Mouse (Mus musculus): Measurements from ENCODE around the gene Fermt2.
A peak's percentile ranks its signal among the peaks of the same experiment; 100 is the strongest.

Gene Fermt2

GRCm38 (mm10) chr14:45529411-45530363 is at the start of gene Fermt2:
Fermt2 (minus strand) TSS chr14:45530118.
- DNase-seq (ENCODE audit: low read depth, low spot score) = peak; percentile 65

DNA sequence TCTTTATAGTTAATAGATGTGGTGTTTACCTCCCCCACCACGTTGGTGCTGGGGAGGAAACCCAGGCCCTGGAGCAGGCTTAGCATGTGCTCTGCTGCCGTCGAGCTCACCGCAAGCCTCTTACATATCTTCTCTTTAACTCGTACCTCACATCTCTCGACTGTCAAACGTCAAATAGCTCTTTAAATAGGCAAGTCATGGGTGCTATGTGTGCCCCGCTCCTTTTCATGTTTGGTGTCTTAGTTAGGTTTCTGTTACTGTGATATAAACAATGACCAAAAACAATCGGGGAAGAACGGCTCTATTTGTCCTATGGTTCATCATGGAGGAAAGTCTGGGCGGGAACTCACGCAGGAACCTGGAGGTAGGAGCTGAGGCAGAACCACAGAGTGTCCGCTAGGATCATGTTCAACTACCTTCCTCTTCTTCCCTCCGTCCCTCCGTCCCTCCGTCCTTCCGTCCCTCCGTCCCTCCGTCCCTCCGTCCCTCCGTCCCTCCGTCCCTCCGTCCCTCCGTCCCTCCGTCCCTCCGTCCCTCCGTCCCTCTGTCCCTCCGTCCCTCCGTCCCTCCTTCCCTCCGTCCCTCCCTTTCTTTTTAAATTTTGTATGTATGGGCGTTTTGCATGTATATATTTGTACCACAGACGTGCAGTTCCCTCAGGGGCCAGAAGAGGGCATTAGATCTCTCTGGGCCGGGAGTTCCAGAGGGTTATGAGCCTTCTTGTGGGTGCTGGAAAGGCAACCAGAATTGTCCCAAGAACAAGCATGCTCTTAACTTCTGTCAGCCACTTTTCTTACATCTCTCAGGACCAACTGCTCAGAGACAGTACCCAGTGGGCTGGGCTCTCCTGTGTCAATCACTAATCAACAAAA is 36.4 kb upstream of the Fermt2 start:
- peak; percentile 61 for DNase-seq (ENCODE audit: low read depth, low spot score)

DNA sequence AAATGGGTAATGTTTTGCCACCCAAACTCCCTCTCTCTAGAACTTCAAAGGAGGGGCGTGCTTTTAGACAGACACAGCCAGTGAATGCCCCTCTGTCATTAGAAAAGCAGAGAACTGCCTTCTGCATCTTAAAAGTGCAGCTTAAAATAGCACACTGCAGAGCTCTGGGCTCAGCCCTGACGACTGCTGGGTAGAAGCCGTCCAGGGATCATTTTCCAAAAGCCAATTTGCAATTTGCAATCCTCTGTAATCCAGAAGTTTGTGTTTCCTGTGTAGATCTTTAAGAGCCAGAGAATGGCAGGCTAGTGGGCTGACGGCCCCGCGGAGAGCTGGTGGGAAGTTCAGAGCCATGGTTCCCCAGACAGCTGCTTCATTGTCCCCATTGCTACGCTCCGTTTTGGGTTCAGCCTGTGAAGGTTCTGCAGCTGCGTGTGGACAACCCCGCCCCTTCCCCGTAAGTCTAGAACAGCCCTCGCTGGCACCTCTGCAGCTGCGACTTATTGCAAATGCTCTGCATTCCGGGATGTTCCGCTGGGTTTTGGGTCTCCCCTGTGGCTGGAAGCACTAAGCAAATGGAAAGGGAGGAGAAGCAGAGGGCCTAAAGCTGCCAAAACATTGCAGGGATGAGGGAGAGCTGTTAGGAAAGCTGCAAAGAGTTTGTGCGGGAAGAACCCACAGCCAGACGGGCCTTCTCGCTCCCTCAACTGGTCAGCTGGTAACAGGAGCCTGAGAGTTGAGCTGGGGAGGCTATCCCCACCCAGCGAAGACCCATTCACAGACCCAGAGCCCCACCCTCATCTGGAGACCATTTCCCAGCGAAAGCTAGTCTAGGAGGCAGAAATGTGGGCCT is 35.5 kb upstream of the Fermt2 start:
- DNase-seq (ENCODE audit: low read depth, low spot score) = no peak

GRCm38 (mm10) chr14:45563577-45563976 is 33.7 kb upstream of the Fermt2 start:
- DNase-seq (ENCODE audit: low read depth, low spot score) = peak; percentile 91

GRCm38 (mm10) chr14:45561681-45562080 is 31.8 kb upstream of the Fermt2 start:
- DNase-seq (ENCODE audit: low read depth, low spot score) = peak; percentile 90

DNA sequence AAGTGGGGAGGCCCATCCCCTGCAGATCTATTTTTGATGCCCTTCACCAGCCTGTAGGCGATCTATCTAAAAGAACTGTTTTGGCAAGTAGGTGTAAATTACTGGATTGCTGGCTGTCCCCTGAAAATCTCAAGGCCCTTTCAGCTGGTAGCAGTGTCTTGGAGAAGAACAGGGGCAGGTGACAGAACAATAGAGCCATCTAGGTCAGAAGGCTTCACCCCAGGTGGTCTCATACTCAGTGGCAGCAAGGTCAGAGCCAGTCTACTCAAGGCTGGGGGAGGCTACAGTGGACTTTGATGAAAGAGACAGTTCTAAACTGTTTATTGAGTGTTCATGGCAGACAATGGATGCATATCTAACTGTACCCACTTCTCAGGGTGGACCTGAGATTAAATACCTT is 29.1 kb upstream of the Fermt2 start:
- DNase-seq (ENCODE audit: low read depth, low spot score) = no peak

GRCm38 (mm10) chr14:45554336-45554735 is 24.4 kb upstream of the Fermt2 start:
- no peak for DNase-seq (ENCODE audit: low read depth, low spot score)

DNA sequence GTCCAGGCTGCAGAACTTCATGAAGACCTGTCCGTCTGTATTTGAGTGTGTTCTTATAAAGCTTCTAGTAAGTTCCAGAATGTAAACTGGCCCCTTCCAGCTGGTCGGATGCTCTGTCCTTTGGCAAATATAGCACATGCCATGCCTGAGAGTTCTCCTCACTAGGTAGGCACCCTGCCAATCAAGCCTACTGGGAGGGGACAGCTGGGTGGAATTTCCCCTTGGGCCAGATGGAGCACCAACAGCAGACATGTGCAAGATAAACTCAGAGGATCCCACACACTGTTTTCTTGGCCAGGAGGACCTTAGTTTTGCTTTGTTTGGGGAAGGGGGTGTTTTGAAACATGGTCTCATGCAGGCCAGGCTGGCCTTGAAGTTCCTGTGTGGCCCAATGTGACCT is 23.9 kb upstream of the Fermt2 start:
- peak; percentile 55 for DNase-seq (ENCODE audit: low read depth, low spot score)

DNA sequence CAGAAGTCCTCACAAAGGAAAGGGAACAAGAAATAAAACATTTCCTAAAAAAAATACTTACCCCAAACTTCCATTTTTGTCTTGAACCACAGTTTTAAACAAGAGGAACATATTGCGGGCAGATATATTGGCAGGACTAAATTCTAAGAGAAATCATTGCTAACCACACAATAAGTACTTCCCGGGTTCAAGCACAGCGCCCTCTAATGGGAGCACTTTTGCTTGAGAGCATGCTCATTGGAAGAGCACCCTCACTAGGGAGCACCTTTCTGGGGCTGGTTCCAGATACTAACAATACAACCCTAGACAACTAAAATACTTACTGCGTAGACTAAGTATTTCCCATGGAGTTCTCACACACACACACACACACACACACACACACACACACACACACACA is 22.5 kb upstream of the Fermt2 start:
- no peak for DNase-seq (ENCODE audit: low read depth, low spot score)

- DNase-seq (ENCODE audit: low read depth, low spot score) = no peak
Measured at GRCm38 (mm10) chr14:45551121-45551768, 21.3 kb upstream of the Fermt2 start.

DNA sequence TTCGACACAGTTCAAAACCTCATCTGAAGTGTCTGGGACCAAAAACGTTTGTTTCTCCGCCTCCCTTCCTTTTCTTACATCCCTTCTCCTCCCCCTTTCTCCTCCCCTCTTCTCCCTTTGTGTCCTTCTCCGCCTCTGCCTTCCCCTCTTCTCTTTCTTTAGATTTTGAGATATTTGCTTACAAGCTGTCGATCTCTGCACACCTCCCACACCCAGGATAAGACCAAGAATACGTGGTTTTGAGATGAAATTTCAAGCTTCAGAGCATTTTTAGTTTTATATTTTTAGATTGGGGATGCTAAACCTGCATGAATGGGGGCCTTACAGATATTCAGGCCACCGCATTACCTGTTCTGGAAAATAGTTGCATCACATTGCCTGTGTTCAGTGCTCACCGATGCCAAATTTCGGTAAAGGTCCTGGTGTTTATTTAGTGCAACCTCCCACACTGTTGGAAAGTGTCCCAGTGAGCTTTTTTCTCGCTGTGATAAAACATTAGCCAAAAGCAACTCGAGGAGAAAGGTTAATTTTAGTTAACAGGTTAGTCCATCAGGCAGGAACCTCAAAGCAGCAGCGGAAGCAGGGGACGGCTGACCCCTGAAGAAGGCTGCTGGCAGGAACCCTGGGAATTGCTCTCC is 20.2 kb upstream of the Fermt2 start:
- DNase-seq (ENCODE audit: low read depth, low spot score) = no peak

DNA sequence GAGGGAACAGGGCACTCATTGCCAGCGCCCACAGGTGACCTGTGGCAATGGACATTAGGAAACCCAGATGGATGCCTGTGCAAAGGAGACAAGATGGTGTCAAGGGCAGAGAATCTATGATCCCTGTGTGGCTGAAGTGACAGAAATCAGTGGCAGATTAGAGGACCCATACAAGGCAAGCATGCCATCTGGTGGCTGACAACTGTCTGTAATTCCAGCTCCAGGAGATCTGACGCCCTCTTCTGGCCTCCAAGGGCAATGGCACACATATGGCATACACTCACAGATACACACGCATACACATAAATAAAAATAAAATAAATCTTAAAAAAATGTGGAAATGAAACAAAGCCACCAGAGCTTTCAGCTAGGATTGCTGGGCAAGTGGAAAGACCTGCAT is 18.2 kb upstream of the Fermt2 start:
- DNase-seq (ENCODE audit: low read depth, low spot score) = no peak

DNA sequence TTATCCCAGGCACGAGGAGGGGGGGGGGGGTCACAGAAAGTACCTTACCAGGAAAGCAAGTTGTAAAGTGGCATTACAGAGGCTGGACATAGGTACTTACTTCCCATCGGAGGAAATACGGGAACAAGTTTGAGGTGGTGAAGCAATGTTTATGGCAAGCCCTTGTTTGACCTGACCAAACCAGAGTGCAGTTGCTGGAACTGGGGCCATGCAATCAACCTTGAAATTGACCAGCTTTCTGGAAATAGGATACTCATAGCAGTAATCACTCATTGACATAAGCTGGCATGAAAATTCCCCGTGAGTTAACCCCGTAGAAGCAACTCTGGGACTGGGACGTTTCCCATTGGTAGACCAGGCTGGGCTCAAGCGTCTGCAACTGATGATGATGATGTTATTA is 15.0 kb upstream of the Fermt2 start:
- no peak for DNase-seq (ENCODE audit: low read depth, low spot score)

GRCm38 (mm10) chr14:45544026-45544425 is 14.1 kb upstream of the Fermt2 start:
- no peak for DNase-seq (ENCODE audit: low read depth, low spot score)

DNA sequence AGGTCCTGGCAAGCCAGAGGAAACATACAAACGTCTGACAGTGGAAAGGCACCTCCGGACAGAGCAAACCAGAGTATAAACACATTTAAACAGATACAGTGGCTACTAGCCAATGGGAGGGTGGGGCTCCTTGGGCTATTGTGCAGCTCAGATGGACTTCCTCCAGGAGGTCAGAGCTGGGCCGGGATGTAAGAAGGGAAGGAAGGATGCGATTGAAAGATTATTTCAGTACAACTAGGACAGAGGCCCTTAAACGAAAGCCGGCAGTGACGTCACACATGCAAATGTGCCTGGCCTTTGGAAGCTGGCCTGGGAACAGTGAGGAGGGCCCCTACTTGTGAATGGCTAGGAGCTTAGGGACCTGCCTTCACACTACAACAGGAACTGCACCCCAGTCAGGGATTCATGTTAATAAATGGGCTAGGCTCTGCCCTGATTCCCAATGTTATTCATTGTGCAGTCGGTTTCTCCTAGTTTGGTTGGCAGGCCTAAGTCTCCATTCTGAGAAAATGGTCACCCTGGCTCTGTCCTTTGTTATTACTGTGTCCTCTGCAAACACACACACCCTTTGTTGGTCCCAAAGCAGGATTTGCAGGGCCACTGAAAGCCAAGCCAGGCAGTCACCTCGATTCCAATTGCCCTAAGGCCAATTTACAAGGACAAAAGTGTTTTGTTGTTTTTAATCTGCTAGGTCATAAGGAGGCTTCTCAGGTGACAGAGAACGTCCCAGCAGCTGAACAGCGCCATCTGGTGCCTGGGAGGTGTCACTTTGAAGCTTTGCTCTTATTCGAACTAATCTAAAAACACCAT is 9.9 kb upstream of the Fermt2 start:
- DNase-seq (ENCODE audit: low read depth, low spot score) = peak; percentile 82

GRCm38 (mm10) chr14:45530364-45531345 is 737 bp upstream of the Fermt2 start:
- DNase-seq (ENCODE audit: low read depth, low spot score) = peak; percentile 59

- peak; percentile 36 for DNase-seq (ENCODE audit: low read depth, low spot score)
Measured at GRCm38 (mm10) chr14:45528861-45529260, 1.1 kb downstream of the Fermt2 start.

- no peak for DNase-seq (ENCODE audit: low read depth, low spot score)
Measured at GRCm38 (mm10) chr14:45515771-45516170, 14.1 kb downstream of the Fermt2 start.

Data from 3T3-L1 (cell line).